Comparison of ENCODE assay signal across 13 mouse cellular contexts in the genomic region with DNA sequence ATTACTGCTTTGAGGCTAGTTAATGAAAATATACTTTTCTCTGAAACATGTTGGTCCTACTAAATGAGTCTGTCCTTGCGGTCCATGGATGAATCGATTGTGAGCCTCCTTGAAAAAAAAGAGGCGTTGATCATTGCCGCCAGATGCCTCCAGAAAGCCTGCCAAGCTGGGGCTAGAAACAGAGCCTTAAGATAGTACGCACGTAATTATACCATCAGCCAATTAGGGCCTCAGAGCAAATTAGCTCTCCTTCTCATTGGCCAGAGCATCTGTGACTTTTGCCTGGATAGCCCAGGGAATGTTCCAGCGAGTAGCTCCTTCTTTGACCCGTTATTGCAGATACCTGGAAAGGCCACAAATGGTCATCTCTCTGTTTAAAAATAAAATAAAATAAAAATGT. TPM values are rescaled to one million over a fixed set of nuclear protein-coding genes. Genes with fewer than 3 reads are reported as not detected.
DNase-seq lines count a peak whose midpoint lies in the region; ATAC-seq and TF ChIP-seq lines count a peak whose summit lies in the region.
"Had no signal": no experiment of that assay in that cellular context is flagged by ENCODE, and none has a peak within 500 bp of the region (broad histone marks: within the 10 kb centered on the region; RNA-seq: fewer than 3 reads in every experiment).

No protein-coding gene starts in this region.

- peak; percentile 60 for DNase-seq in layer of hippocampus, adult 11-12 months (ENCODE audit: low spot score)
- no peak for DNase-seq in layer of hippocampus, adult 9-10 months (ENCODE audit: low spot score)
- peak; percentile 69 to 89 for DNase-seq in cerebellum, adult 2 months
- peak; percentile 52 to 70 for DNase-seq in layer of hippocampus, adult 18-20 months (ENCODE audit: low spot score in 2 of 2)
- no peak for DNase-seq in adrenal gland, postnatal 25 days
- DNase-seq in ovary, postnatal 36 days (ENCODE audit: low spot score): no peak
- DNase-seq in thymus, postnatal 0 days (ENCODE audit: low spot score): no peak
- DNase-seq: heart, adult 18-20 months; thymus, postnatal 14 days had no signal

- no peak for TF ChIP-seq CTCF in cerebellum, adult 2 months (IDR thresholded peaks at IDR 0.05; ENCODE audit: borderline replicate concordance, insufficient read depth, low read depth, low read length)

- TF ChIP-seq POLR2A in cerebellum, adult 2 months (IDR thresholded peaks at IDR 0.05; ENCODE audit: borderline replicate concordance, insufficient read depth, low read length): 0 out of 2 replicates have a peak, but pooled peaks have one; percentile 40

- H3K36me3 ChIP-seq in neural tube, embryonic 15.5 days: no peaks in the 10 kb centered on the region

- H3K27ac ChIP-seq in cerebellum, adult 2 months (ENCODE audit: insufficient read depth, low read length): peak overlapping the region; percentile 84; the same call in 1 of the 2 replicates
- peak overlapping the region; percentile 3 for H3K27ac ChIP-seq in neural tube, embryonic 15.5 days (replicated peaks)
- H3K27ac ChIP-seq: kidney, postnatal 0 days had no signal

- ATAC-seq in neural tube, embryonic 15.5 days (ENCODE audit: low FRiP score): no peak

- peak overlapping the region; percentile 35; the same call in 1 of the 2 replicates for H3K4me2 ChIP-seq in neural tube, embryonic 15.5 days

- H3K9me3 ChIP-seq in neural tube, embryonic 15.5 days (replicated peaks): no peaks in the 10 kb centered on the region

- H3K27me3 ChIP-seq in cerebellum, adult 2 months (ENCODE audit: control insufficient read depth, insufficient read depth, low read length): no peaks in the 10 kb centered on the region
- H3K27me3 ChIP-seq in neural tube, embryonic 15.5 days (replicated peaks): no peaks in the 10 kb centered on the region

- H3K4me1 ChIP-seq in cerebellum, adult 2 months (ENCODE audit: control insufficient read depth, insufficient read depth, low read length): peaks cover 15% of the 10 kb centered on the region
- H3K4me1 ChIP-seq in neural tube, embryonic 15.5 days: peaks cover 30% of the 10 kb centered on the region

- WGBS in cerebellum, adult 2 months: 12% methylated on average over 8 of the region's 8 CpGs
- WGBS in neural tube, embryonic 15.5 days: 48% methylated on average over 8 of the region's 8 CpGs

- H3K9ac ChIP-seq in neural tube, embryonic 15.5 days (replicated peaks): no peak overlapping the region

- H3K4me3 ChIP-seq in cerebellum, adult 2 months (replicated peaks; ENCODE audit: insufficient read depth, low read depth, low read length): peak overlapping the region; percentile 42
- H3K4me3 ChIP-seq in neural tube, embryonic 15.5 days (replicated peaks): no peak overlapping the region

RNA-seq across cellular contexts. Expression of a gene that starts 7.6 kb away (rescaled TPM):
- 0.35 and 0.41 TPM in 2 replicates for polyA plus RNA-seq in cerebellum, adult 2 months (2012; rRNA removed)
- not detected for total RNA-seq in layer of hippocampus, adult 18-20 months (2021)
- not detected in 2 replicates for polyA plus RNA-seq in neural tube, embryonic 15.5 days (2015; fragmentation: Nextera tagmentation; extraction: Ambion mirVana)
- not detected in 2 replicates for total RNA-seq in adrenal gland, postnatal 25 days (2021)
- polyA plus RNA-seq in thymus, postnatal 0 days (2015; fragmentation: Nextera tagmentation; extraction: Ambion mirVana): not detected in 2 replicates
- total RNA-seq: heart, adult 18-20 months; neutrophil, adult 5-6 weeks had no signal
- polyA plus RNA-seq: liver, embryonic 16.5 days had no signal

RNA-seq across cellular contexts. Expression of a gene that starts 27.8 kb away (rescaled TPM):
- polyA plus RNA-seq in cerebellum, adult 2 months (2012; rRNA removed): 26.3 and 28.3 TPM in 2 replicates
- 10 to 100 TPM; 27.9 to 28.9 TPM for total RNA-seq in layer of hippocampus, adult 18-20 months (2021)
- polyA plus RNA-seq in neural tube, embryonic 15.5 days (2015; fragmentation: Nextera tagmentation; extraction: Ambion mirVana): 14.5 and 17.8 TPM in 2 replicates
- 20.7 and 22.8 TPM in 2 replicates for total RNA-seq in adrenal gland, postnatal 25 days (2021)
- polyA plus RNA-seq in thymus, postnatal 0 days (2015; fragmentation: Nextera tagmentation; extraction: Ambion mirVana): 17.6 and 18.7 TPM in 2 replicates

Comparison
In these comparisons a context has a peak if more than half of its experiments do, and no peak if none do; other contexts are left out.
1. DNase-seq: peak in layer of hippocampus, adult 11-12 months (single experiment), cerebellum, adult 2 months (2 of 2) and layer of hippocampus, adult 18-20 months (2 of 2); none in layer of hippocampus, adult 9-10 months (single experiment), adrenal gland, postnatal 25 days (single experiment), ovary, postnatal 36 days (single experiment) and thymus, postnatal 0 days (single experiment).